In the genomic region with DNA sequence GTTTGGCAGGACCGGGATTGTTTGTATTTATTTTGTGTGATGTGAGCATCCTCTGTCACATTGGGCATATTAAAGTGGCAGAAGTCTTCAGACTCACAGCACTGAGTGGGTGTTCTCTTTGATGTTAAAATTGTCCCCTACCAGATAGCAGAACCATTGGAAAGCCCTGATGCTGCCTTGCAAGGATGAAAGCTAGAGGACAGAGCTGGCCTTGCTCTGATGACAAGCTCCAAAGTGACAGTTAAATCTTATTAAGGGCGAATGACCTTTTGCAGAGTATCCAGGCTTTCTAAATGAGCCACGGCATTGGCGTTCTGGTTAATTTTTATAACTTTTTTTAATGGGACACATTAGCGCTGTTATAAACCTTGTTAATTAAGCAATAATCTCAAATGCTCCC, we compare ENCODE assay signal across 29 mouse cellular contexts. TPM values are rescaled to one million over a fixed set of nuclear protein-coding genes. Genes with fewer than 3 reads are reported as not detected.
DNase-seq lines count a peak whose midpoint lies in the region; ATAC-seq and TF ChIP-seq lines count a peak whose summit lies in the region.
"Had no signal": no experiment of that assay in that cellular context is flagged by ENCODE, and none has a peak within 500 bp of the region (broad histone marks: within the 10 kb centered on the region; RNA-seq: fewer than 3 reads in every experiment).

No protein-coding gene starts in this region.

- no peak for TF ChIP-seq CTCF in lung, embryonic 14.5 days (IDR thresholded peaks at IDR 0.05; ENCODE audit: low read depth)

- no peaks in the 10 kb centered on the region for H3K27me3 ChIP-seq in hindbrain, embryonic 13.5 days
- no peaks in the 10 kb centered on the region for H3K27me3 ChIP-seq in hindbrain, embryonic 16.5 days (replicated peaks; ENCODE audit: control insufficient read depth, insufficient read depth, low read length)
- H3K27me3 ChIP-seq in lung, embryonic 14.5 days (ENCODE audit: insufficient read depth, low read length), result no peaks in the 10 kb centered on the region
- no peaks in the 10 kb centered on the region for H3K27me3 ChIP-seq in midbrain, embryonic 16.5 days (ENCODE audit: control insufficient read depth, insufficient read depth, low read depth, low read length)
- H3K27me3 ChIP-seq in midbrain, embryonic 14.5 days (ENCODE audit: control insufficient read depth, insufficient read depth, low read length), result no peaks in the 10 kb centered on the region
- H3K27me3 ChIP-seq in neural tube, embryonic 15.5 days (replicated peaks), result no peaks in the 10 kb centered on the region
- H3K27me3 ChIP-seq: embryonic facial prominence, embryonic 13.5 days; forebrain, embryonic 12.5 days; forebrain, embryonic 15.5 days; heart, embryonic 15.5 days had no signal

- WGBS in hindbrain, embryonic 13.5 days, result 72% methylated on average over 5 of the region's 5 CpGs
- WGBS in hindbrain, embryonic 16.5 days, result 68% methylated on average over 5 of the region's 5 CpGs
- 81% methylated on average over 5 of the region's 5 CpGs for WGBS in lung, embryonic 14.5 days
- WGBS in midbrain, embryonic 16.5 days, result 72% methylated on average over 5 of the region's 5 CpGs
- WGBS in midbrain, embryonic 14.5 days, result 83% methylated on average over 5 of the region's 5 CpGs
- WGBS in neural tube, embryonic 15.5 days, result 47% methylated on average over 5 of the region's 5 CpGs

- H3K4me1 ChIP-seq in hindbrain, embryonic 13.5 days (replicated peaks), result peaks cover 32% of the 10 kb centered on the region
- H3K4me1 ChIP-seq in hindbrain, embryonic 16.5 days (ENCODE audit: control insufficient read depth, insufficient read depth, low read depth, low read length), result no peaks in the 10 kb centered on the region; the same call in 1 of the 2 replicates
- H3K4me1 ChIP-seq in lung, embryonic 14.5 days (ENCODE audit: insufficient read depth), result no peaks in the 10 kb centered on the region
- peaks cover 9% of the 10 kb centered on the region for H3K4me1 ChIP-seq in midbrain, embryonic 16.5 days (ENCODE audit: control insufficient read depth, insufficient read depth, low read length)
- 0 out of 2 replicates have a peak, but pooled peaks cover 5% of the 10 kb centered on the region for H3K4me1 ChIP-seq in midbrain, embryonic 14.5 days (ENCODE audit: control insufficient read depth, insufficient read depth, low read length)
- peaks cover 23% of the 10 kb centered on the region for H3K4me1 ChIP-seq in neural tube, embryonic 15.5 days
- H3K4me1 ChIP-seq: embryonic facial prominence, embryonic 10.5 days; embryonic facial prominence, embryonic 13.5 days; forebrain, embryonic 15.5 days; heart, embryonic 15.5 days had no signal

- peak overlapping the region; percentile 78 for H3K27ac ChIP-seq in hindbrain, embryonic 13.5 days
- H3K27ac ChIP-seq in hindbrain, embryonic 16.5 days (ENCODE audit: low read depth, low read length), result no peak overlapping the region
- no peak overlapping the region for H3K27ac ChIP-seq in lung, embryonic 14.5 days (ENCODE audit: low read depth)
- peak overlapping the region; percentile 30; the same call in 1 of the 2 replicates for H3K27ac ChIP-seq in midbrain, embryonic 16.5 days (ENCODE audit: low read length)
- no peak overlapping the region for H3K27ac ChIP-seq in midbrain, embryonic 14.5 days (replicated peaks; ENCODE audit: low read depth, low read length)
- peak overlapping the region; percentile 41; the same call in 1 of the 2 replicates for H3K27ac ChIP-seq in neural tube, embryonic 15.5 days (replicated peaks)
- H3K27ac ChIP-seq: embryonic facial prominence, embryonic 10.5 days; embryonic facial prominence, embryonic 13.5 days; forebrain, embryonic 12.5 days; forebrain, embryonic 15.5 days; heart, adult 2 months had no signal

- DNase-seq in lung, embryonic 14.5 days, result peak; percentile 19
- no peak for DNase-seq in lung, postnatal 10 days
- no peak for DNase-seq in midbrain, embryonic 14.5 days
- DNase-seq in frontal cortex, postnatal 10 days (ENCODE audit: low spot score in 2 of 2), result no peak
- DNase-seq: adrenal gland, adult 2 months; adrenal gland, postnatal 14 days; cerebellum, adult 11-12 months; cerebellum, adult 8-10 months; cerebellum, postnatal 10 days; cerebellum, postnatal 36 days; embryo, embryonic 11 days; gastrocnemius, postnatal 10 days; gastrocnemius, postnatal 36 days; heart, adult 2 months; heart, postnatal 10 days; heart, postnatal 36 days had no signal

- no peaks in the 10 kb centered on the region for H3K9me3 ChIP-seq in hindbrain, embryonic 13.5 days
- no peaks in the 10 kb centered on the region for H3K9me3 ChIP-seq in hindbrain, embryonic 16.5 days (ENCODE audit: control insufficient read depth, low read length)
- no peaks in the 10 kb centered on the region for H3K9me3 ChIP-seq in lung, embryonic 14.5 days (ENCODE audit: low read depth, low read length)
- no peaks in the 10 kb centered on the region for H3K9me3 ChIP-seq in midbrain, embryonic 16.5 days (replicated peaks; ENCODE audit: control insufficient read depth, low read length, poor library complexity, severe bottlenecking)
- H3K9me3 ChIP-seq in midbrain, embryonic 14.5 days (ENCODE audit: control insufficient read depth, low read length), result no peaks in the 10 kb centered on the region
- H3K9me3 ChIP-seq in neural tube, embryonic 15.5 days (replicated peaks), result no peaks in the 10 kb centered on the region
- H3K9me3 ChIP-seq: embryonic facial prominence, embryonic 10.5 days; embryonic facial prominence, embryonic 13.5 days; forebrain, embryonic 12.5 days; forebrain, embryonic 15.5 days; heart, embryonic 15.5 days had no signal

- no peak overlapping the region for H3K9ac ChIP-seq in hindbrain, embryonic 13.5 days
- no peak overlapping the region for H3K9ac ChIP-seq in hindbrain, embryonic 16.5 days (ENCODE audit: low read depth, low read length)
- H3K9ac ChIP-seq in lung, embryonic 14.5 days, result no peak overlapping the region
- H3K9ac ChIP-seq in midbrain, embryonic 16.5 days (ENCODE audit: low read depth, low read length), result no peak overlapping the region
- no peak overlapping the region for H3K9ac ChIP-seq in midbrain, embryonic 14.5 days (replicated peaks; ENCODE audit: low read length)
- no peak overlapping the region for H3K9ac ChIP-seq in neural tube, embryonic 15.5 days (replicated peaks)
- H3K9ac ChIP-seq: embryonic facial prominence, embryonic 13.5 days; forebrain, embryonic 12.5 days; forebrain, embryonic 15.5 days; heart, embryonic 15.5 days had no signal

- ATAC-seq in hindbrain, embryonic 13.5 days (ENCODE audit: low FRiP score), result no peak
- no peak for ATAC-seq in hindbrain, embryonic 16.5 days
- no peak for ATAC-seq in lung, embryonic 14.5 days (ENCODE audit: insufficient read depth)
- no peak for ATAC-seq in midbrain, embryonic 16.5 days
- no peak for ATAC-seq in midbrain, embryonic 14.5 days (ENCODE audit: low FRiP score, low TSS enrichment)
- ATAC-seq in neural tube, embryonic 15.5 days (ENCODE audit: low FRiP score), result no peak; the same call in 1 of the 2 replicates
- ATAC-seq: CD4-positive, CD25-positive, alpha-beta regulatory T cell, adult 4 months; forebrain, embryonic 15.5 days had no signal

- H3K4me3 ChIP-seq in hindbrain, embryonic 13.5 days, result no peak overlapping the region
- no peak overlapping the region for H3K4me3 ChIP-seq in hindbrain, embryonic 16.5 days (ENCODE audit: low read length)
- no peak overlapping the region for H3K4me3 ChIP-seq in lung, embryonic 14.5 days (ENCODE audit: low read depth, low read length)
- no peak overlapping the region for H3K4me3 ChIP-seq in midbrain, embryonic 16.5 days (ENCODE audit: low read depth, low read length)
- no peak overlapping the region for H3K4me3 ChIP-seq in midbrain, embryonic 14.5 days (replicated peaks; ENCODE audit: low read depth, low read length)
- H3K4me3 ChIP-seq in neural tube, embryonic 15.5 days (replicated peaks), result no peak overlapping the region
- H3K4me3 ChIP-seq: embryonic facial prominence, embryonic 10.5 days; embryonic facial prominence, embryonic 13.5 days; erythroblast, embryonic 14.5 days; forebrain, embryonic 12.5 days; forebrain, embryonic 15.5 days; heart, adult 2 months; heart, embryonic 15.5 days had no signal

- H3K4me2 ChIP-seq in hindbrain, embryonic 13.5 days, result no peak overlapping the region
- no peak overlapping the region for H3K4me2 ChIP-seq in hindbrain, embryonic 16.5 days (ENCODE audit: low read length)
- no peak overlapping the region for H3K4me2 ChIP-seq in lung, embryonic 14.5 days
- no peak overlapping the region for H3K4me2 ChIP-seq in midbrain, embryonic 16.5 days (ENCODE audit: low read length)
- no peak overlapping the region for H3K4me2 ChIP-seq in midbrain, embryonic 14.5 days (ENCODE audit: low read length)
- no peak overlapping the region for H3K4me2 ChIP-seq in neural tube, embryonic 15.5 days
- H3K4me2 ChIP-seq: embryonic facial prominence, embryonic 13.5 days; forebrain, embryonic 12.5 days; forebrain, embryonic 15.5 days; heart, embryonic 11.5 days; heart, embryonic 15.5 days had no signal

- H3K36me3 ChIP-seq in hindbrain, embryonic 13.5 days, result peaks cover 68% of the 10 kb centered on the region
- H3K36me3 ChIP-seq in hindbrain, embryonic 16.5 days (ENCODE audit: control insufficient read depth, insufficient read depth, low read length), result no peaks in the 10 kb centered on the region; the same call in 1 of the 2 replicates
- peaks cover 28% of the 10 kb centered on the region for H3K36me3 ChIP-seq in lung, embryonic 14.5 days (ENCODE audit: insufficient read depth)
- peaks cover 21% of the 10 kb centered on the region for H3K36me3 ChIP-seq in midbrain, embryonic 16.5 days (ENCODE audit: control insufficient read depth, insufficient read depth, low read length)
- peaks cover 66% of the 10 kb centered on the region for H3K36me3 ChIP-seq in midbrain, embryonic 14.5 days (ENCODE audit: control insufficient read depth, insufficient read depth, low read length)
- peaks cover 23% of the 10 kb centered on the region for H3K36me3 ChIP-seq in neural tube, embryonic 15.5 days

RNA-seq across cellular contexts. Expression of a gene that starts 42.8 kb away (rescaled TPM):
- polyA plus RNA-seq in hindbrain, embryonic 13.5 days (2015; fragmentation: Nextera tagmentation; extraction: Ambion mirVana), result 74.9 and 76.4 TPM in 2 replicates
- polyA plus RNA-seq in hindbrain, embryonic 16.5 days (2015; fragmentation: Nextera tagmentation; extraction: Ambion mirVana), result 44.9 and 49.8 TPM in 2 replicates
- polyA plus RNA-seq in lung, embryonic 14.5 days (2014; fragmentation: Nextera tagmentation; extraction: Ambion mirVana), result 21.8 and 22.3 TPM in 2 replicates
- polyA plus RNA-seq in midbrain, embryonic 16.5 days (2015; fragmentation: Nextera tagmentation; extraction: Ambion mirVana), result 58.2 and 68.5 TPM in 2 replicates
- 86.3 and 88.8 TPM in 2 replicates for polyA plus RNA-seq in midbrain, embryonic 14.5 days (2014; fragmentation: Nextera tagmentation; extraction: Ambion mirVana)
- 45.9 and 55.3 TPM in 2 replicates for polyA plus RNA-seq in neural tube, embryonic 15.5 days (2015; fragmentation: Nextera tagmentation; extraction: Ambion mirVana)
- polyA plus RNA-seq: C2C12; erythroblast, embryonic 14.5 days had no signal

Comparison
In these comparisons a context has a peak if more than half of its experiments do, and no peak if none do; other contexts are left out.
1. H3K27ac ChIP-seq: peak in hindbrain, embryonic 13.5 days (single experiment), midbrain, embryonic 16.5 days (single experiment) and neural tube, embryonic 15.5 days (single experiment); none in hindbrain, embryonic 16.5 days (single experiment), lung, embryonic 14.5 days (single experiment) and midbrain, embryonic 14.5 days (single experiment).